Mouse (Mus musculus) brown adipose tissue, adult 24 weeks (tissue): Measurements from ENCODE around the gene Ddx46. TPM values are rescaled to one million over a fixed set of nuclear protein-coding genes. Genes with fewer than 3 reads are reported as not detected.
"Not testable (repeated sequence)": the region's sequence is repeated elsewhere in the genome, so short reads cannot be mapped to it uniquely, and the experiment has no call there.

ENCODE experiments used
- H3K27ac ChIP-seq: fragments of 200-500 bp; replicated peaks from 2 replicates; pipeline ENCODE4 v1.5.1; 2012; ENCODE audit warnings: low read depth, mild to moderate bottlenecking, low read length
- H3K4me1 ChIP-seq: fragments of 200-500 bp; 2 replicates; pipeline ENCODE4 v1.6.1; 2012; ENCODE audit warnings: low read length, mixed read lengths; ENCODE audit not compliant: control insufficient read depth, insufficient read depth, insufficient read length
- H3K4me3 ChIP-seq: fragments of 200-500 bp; 2 replicates; pipeline ENCODE4 v1.5.1; 2012; ENCODE audit warnings: low read depth, mild to moderate bottlenecking, low read length, moderate library complexity; ENCODE audit not compliant: insufficient read depth
- polyA plus RNA-seq: library from polyadenylated mRNA; stranded (reverse); fragments of >200 nt; gene quantifications from 2 replicates; pipeline ENCODE4 v1.2.4, GENCODE M21; 2012; ENCODE audit not compliant: missing spikeins, insufficient read depth, insufficient read length

Ddx46 gene
- polyA plus RNA-seq, 1 experiment, result 16.4 TPM

GRCm38 (mm10) chr13:55619328-55619727 lies 15.5 kb upstream of the Ddx46 start:
- H3K4me3 ChIP-seq, result no peak overlapping the region
- no peaks in the 10 kb centered on the region for H3K4me1 ChIP-seq
- H3K27ac ChIP-seq, result no peak overlapping the region

- H3K27ac ChIP-seq, result no peak overlapping the region
- H3K4me3 ChIP-seq, result no peak overlapping the region
- no peaks in the 10 kb centered on the region for H3K4me1 ChIP-seq
Observed at GRCm38 (mm10) chr13:55620275-55620674, 14.6 kb upstream of the Ddx46 start.

- H3K4me1 ChIP-seq, result not testable (repeated sequence)
- peak overlapping the region; percentile 88 for H3K4me3 ChIP-seq
- H3K27ac ChIP-seq, result 0 out of 2 replicates have a peak overlapping the region, but pooled peaks have one; percentile 94
Observed at GRCm38 (mm10) chr13:55622156-55622648, 12.6 kb upstream of the Ddx46 start.

- peak within 1 kb of the TSS; percentile 88 for H3K4me3 ChIP-seq
- no peaks in the 10 kb centered on the region for H3K4me1 ChIP-seq
- H3K27ac ChIP-seq, result peak within 1 kb of the TSS; percentile 94
Observed at GRCm38 (mm10) chr13:55622649-55623541, 11.9 kb upstream of the Ddx46 start, which contains the start of gene Caml. TSS of gene Caml (plus strand) at chr13:55623005.

GRCm38 (mm10) chr13:55635146-55635571 lies 332 bp downstream of the Ddx46 start:
- Histone ChIP-seq H3K4me3 (peak overlapping the region; percentile 81), H3K27ac (peak overlapping the region; percentile 53; the same call in 1 of the 2 replicates), H3K4me1 (peaks cover 2% of the 10 kb centered on the region; the same call in 1 of the 2 replicates)

GRCm38 (mm10) chr13:55636185-55636983 lies 1.6 kb downstream of the Ddx46 start:
- Histone ChIP-seq H3K4me1 (peaks cover 2% of the 10 kb centered on the region; the same call in 1 of the 2 replicates), H3K27ac (no peak overlapping the region), H3K4me3 (0 out of 2 replicates have a peak overlapping the region, but pooled peaks have one; percentile 1)

- not testable (repeated sequence) for H3K4me1 ChIP-seq, H3K27ac ChIP-seq, H3K4me3 ChIP-seq
Observed at GRCm38 (mm10) chr13:55640480-55640879, 5.7 kb downstream of the Ddx46 start.

GRCm38 (mm10) chr13:55644525-55644924 lies 9.7 kb downstream of the Ddx46 start:
- H3K27ac ChIP-seq, result no peak overlapping the region
- H3K4me3 ChIP-seq, result no peak overlapping the region
- H3K4me1 ChIP-seq, result no peaks in the 10 kb centered on the region

- no peaks in the 10 kb centered on the region for H3K4me1 ChIP-seq
- no peak overlapping the region for H3K4me3 ChIP-seq
- no peak overlapping the region for H3K27ac ChIP-seq
Observed at GRCm38 (mm10) chr13:55650098-55650497, 15.3 kb downstream of the Ddx46 start.

- no peak overlapping the region for H3K27ac ChIP-seq
Observed at GRCm38 (mm10) chr13:55650980-55651379, 16.2 kb downstream of the Ddx46 start.

GRCm38 (mm10) chr13:55668550-55668949 lies 33.7 kb downstream of the Ddx46 start:
- no peaks in the 10 kb centered on the region for H3K4me1 ChIP-seq
- H3K27ac ChIP-seq, result no peak overlapping the region
- no peak overlapping the region for H3K4me3 ChIP-seq

More at GRCm38 (mm10) chr13:55650980-55651379, 16.2 kb downstream of the Ddx46 start:
- no peak overlapping the region for H3K4me3 ChIP-seq
- H3K4me1 ChIP-seq, result no peaks in the 10 kb centered on the region

GRCm38 (mm10) chr13:55672711-55673110 lies 37.9 kb downstream of the Ddx46 start:
- Histone ChIP-seq H3K4me3 (no peak overlapping the region), H3K4me1 (no peaks in the 10 kb centered on the region), H3K27ac (no peak overlapping the region)

- Histone ChIP-seq H3K4me3 (no peak overlapping the region), H3K27ac (no peak overlapping the region), H3K4me1 (no peaks in the 10 kb centered on the region)
Observed at GRCm38 (mm10) chr13:55677364-55677763, 42.5 kb downstream of the Ddx46 start.

GRCm38 (mm10) chr13:55682201-55682600 lies 47.4 kb downstream of the Ddx46 start:
- no peak overlapping the region for H3K4me3 ChIP-seq
- H3K4me1 ChIP-seq, result no peaks in the 10 kb centered on the region
- H3K27ac ChIP-seq, result no peak overlapping the region

GRCm38 (mm10) chr13:55683581-55683980 lies 48.8 kb downstream of the Ddx46 start:
- Histone ChIP-seq H3K27ac (no peak overlapping the region), H3K4me1 (no peaks in the 10 kb centered on the region)

More at GRCm38 (mm10) chr13:55683581-55683980, 48.8 kb downstream of the Ddx46 start:
- H3K4me3 ChIP-seq, result no peak overlapping the region
